Mouse (Mus musculus) forebrain, embryonic 14.5 days (tissue): ENCODE data around the gene Rnft2. TPM values are rescaled to one million over a fixed set of nuclear protein-coding genes. Genes with fewer than 3 reads are reported as not detected.
A peak's percentile ranks its signal among the peaks of the same experiment; 100 is the strongest.

Experiments used
- ATAC-seq: fragments of 200-750 bp; cut with Nextera tagmentation; 2 replicates; pipeline ENCODE4 v1.8.0; 2017; ENCODE audit warnings: mild to moderate bottlenecking, moderate library complexity
- DNase-seq: peaks from one replicate; pipeline ENCODE4 v3.0.0-alpha.2; 2015; ENCODE audit warnings: low spot score
- H3K27ac ChIP-seq: fragments of 300-500 bp; sonication (generic); 2 replicates; pipeline ENCODE4 v1.5.1; 2014; ENCODE audit warnings: low read depth, mild to moderate bottlenecking, control low read depth, low read length, moderate library complexity
- H3K27me3 ChIP-seq: fragments of 300-500 bp; sonication (generic); replicated peaks from 2 replicates; pipeline ENCODE4 v1.6.1; 2014; ENCODE audit warnings: low read length, control low read depth, mixed read lengths; ENCODE audit not compliant: control insufficient read depth, insufficient read depth
- H3K36me3 ChIP-seq: fragments of 300-500 bp; sonication (generic); 2 replicates; pipeline ENCODE4 v1.6.1; 2014; ENCODE audit warnings: low read length, control low read depth; ENCODE audit not compliant: control insufficient read depth, insufficient read depth
- H3K4me1 ChIP-seq: fragments of 300-500 bp; sonication (generic); 2 replicates; pipeline ENCODE4 v1.6.1; 2014; ENCODE audit warnings: antibody characterized with exemption, low read length, control low read depth; ENCODE audit not compliant: control insufficient read depth, insufficient read depth
- H3K4me2 ChIP-seq: fragments of 300-500 bp; sonication (generic); 2 replicates; pipeline ENCODE4 v1.6.1; 2014; ENCODE audit warnings: mild to moderate bottlenecking, control low read depth, low read length
- H3K4me3 ChIP-seq: fragments of 300-500 bp; sonication (generic); 2 replicates; pipeline ENCODE4 v1.5.1; 2014; ENCODE audit warnings: low read depth, low read length, control low read depth
- H3K9ac ChIP-seq: fragments of 300-500 bp; sonication (generic); 2 replicates; pipeline ENCODE4 v1.6.1; 2014; ENCODE audit warnings: mild to moderate bottlenecking, low read length, control low read depth, moderate library complexity
- H3K9me3 ChIP-seq: fragments of 300-500 bp; sonication (generic); replicated peaks from 2 replicates; pipeline ENCODE4 v1.6.1; 2016; ENCODE audit warnings: low read length, control low read depth, mixed read lengths; ENCODE audit not compliant: control insufficient read depth
- WGBS: fragments of 180-500 bp; shearing (Covaris S2); extraction: QIAGEN DNeasy Blood & Tissue Kit; methylation state at CpG from one replicate; pipeline ENCODE4 v1.1.7; 2014; 5-methylcytosine and 5-hydroxymethylcytosine counted together
- polyA plus RNA-seq: library from polyadenylated mRNA; unstranded; fragments of >200 nt; fragmentation: Nextera tagmentation; extraction: Ambion mirVana; gene quantifications from 2 replicates; pipeline ENCODE4 v1.2.1, GENCODE M21; 2014

The Rnft2 gene
- polyA plus RNA-seq, 1 experiment from 2014 or later, result 11.3 TPM

- WGBS, result under 1% methylated on average over 22 of the region's 22 CpGs
- H3K27ac ChIP-seq, result no peak overlapping the region
- peak overlapping the region; percentile 44 for H3K4me2 ChIP-seq
- ATAC-seq (no peak), DNase-seq (no peak)
- H3K4me1 ChIP-seq, result 0 out of 2 replicates have a peak, but pooled peaks cover 9% of the 10 kb centered on the region
- H3K9me3 ChIP-seq, result 0 out of 2 replicates have a peak, but pooled peaks cover 4% of the 10 kb centered on the region
- peak overlapping the region; percentile 16 for H3K4me3 ChIP-seq
- 0 out of 2 replicates have a peak overlapping the region, but pooled peaks have one; percentile 35 for H3K9ac ChIP-seq
- H3K36me3 ChIP-seq, result no peaks in the 10 kb centered on the region
- H3K27me3 ChIP-seq, result peaks cover 39% of the 10 kb centered on the region
Observed at GRCm38 (mm10) chr5:118174310-118175009, 70.5 kb downstream of the Rnft2 start.

DNA sequence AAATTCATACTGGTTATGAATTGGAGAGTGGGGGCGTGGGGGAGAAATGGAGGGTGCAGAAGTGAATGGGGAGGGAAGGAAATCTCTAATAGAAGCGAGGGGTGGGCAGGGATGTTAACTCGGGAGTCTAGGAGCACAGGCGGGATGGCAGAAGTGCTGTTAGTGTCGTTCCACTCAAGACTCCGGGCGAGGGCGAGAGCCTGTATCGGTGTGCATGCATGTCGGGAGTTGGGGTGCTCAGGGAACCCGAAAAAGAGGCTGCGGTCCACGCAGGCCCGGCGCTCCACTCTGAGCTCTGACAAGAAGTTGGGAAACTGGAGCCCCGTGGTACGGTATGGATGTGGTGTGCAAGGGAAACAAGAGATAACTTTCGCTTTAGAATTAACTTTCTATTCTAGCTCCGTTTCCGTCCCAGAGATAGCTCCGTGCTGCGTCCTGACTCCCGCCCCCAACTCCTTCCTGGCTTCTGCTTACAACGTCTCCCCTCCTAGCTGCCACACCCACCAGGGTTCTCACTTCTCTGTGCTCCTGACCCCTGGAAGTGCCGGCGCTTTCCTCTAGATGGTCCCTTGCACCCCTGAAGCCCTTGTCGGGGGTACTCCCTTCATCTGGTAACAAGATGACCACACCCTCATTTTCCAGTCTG, 72.7 kb downstream of the Rnft2 start:
- Histone ChIP-seq H3K4me2 (peak overlapping the region; percentile 49), H3K36me3 (no peaks in the 10 kb centered on the region), H3K27me3 (peaks cover 59% of the 10 kb centered on the region), H3K27ac (no peak overlapping the region), H3K4me3 (peak overlapping the region; percentile 32; the same call in 1 of the 2 replicates), H3K9ac (no peak overlapping the region), H3K4me1 (0 out of 2 replicates have a peak, but pooled peaks cover 9% of the 10 kb centered on the region), H3K9me3 (0 out of 2 replicates have a peak, but pooled peaks cover 4% of the 10 kb centered on the region)
- under 1% methylated on average over 27 of the region's 27 CpGs for WGBS
- ATAC-seq (no peak), DNase-seq (no peak)

DNA sequence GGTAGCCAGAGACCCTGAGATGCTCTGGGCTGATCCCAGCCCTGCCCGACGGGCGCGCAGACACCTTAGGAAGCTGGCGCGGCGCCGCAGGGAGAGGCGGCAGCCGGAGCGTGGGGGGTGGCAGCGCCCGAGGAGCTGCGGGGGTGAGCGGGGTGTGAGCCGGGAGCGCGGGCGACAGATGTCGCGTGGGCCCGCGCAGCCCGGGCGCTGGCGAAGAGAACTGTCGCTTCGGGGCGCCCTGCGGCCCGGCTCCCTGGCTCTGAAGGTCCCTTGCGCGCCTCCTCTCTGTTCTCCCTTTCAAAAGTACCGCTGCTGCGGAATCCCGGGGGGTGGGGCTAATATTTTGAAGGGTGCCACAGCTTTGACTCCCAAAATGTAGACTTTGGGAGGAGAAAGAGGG, 73.3 kb downstream of the Rnft2 start:
- no peaks in the 10 kb centered on the region for H3K36me3 ChIP-seq
- 0 out of 2 replicates have a peak, but pooled peaks cover 9% of the 10 kb centered on the region for H3K4me1 ChIP-seq
- peaks cover 59% of the 10 kb centered on the region for H3K27me3 ChIP-seq
- peak overlapping the region; percentile 32 for H3K4me3 ChIP-seq
- H3K9ac ChIP-seq, result peak overlapping the region; percentile 37; the same call in 1 of the 2 replicates
- no peak overlapping the region for H3K27ac ChIP-seq
- ATAC-seq, result no peak
- peak overlapping the region; percentile 49 for H3K4me2 ChIP-seq
- WGBS, result under 1% methylated on average over 33 of the region's 36 CpGs
- H3K9me3 ChIP-seq, result 0 out of 2 replicates have a peak, but pooled peaks cover 4% of the 10 kb centered on the region
- DNase-seq, result no peak

DNA sequence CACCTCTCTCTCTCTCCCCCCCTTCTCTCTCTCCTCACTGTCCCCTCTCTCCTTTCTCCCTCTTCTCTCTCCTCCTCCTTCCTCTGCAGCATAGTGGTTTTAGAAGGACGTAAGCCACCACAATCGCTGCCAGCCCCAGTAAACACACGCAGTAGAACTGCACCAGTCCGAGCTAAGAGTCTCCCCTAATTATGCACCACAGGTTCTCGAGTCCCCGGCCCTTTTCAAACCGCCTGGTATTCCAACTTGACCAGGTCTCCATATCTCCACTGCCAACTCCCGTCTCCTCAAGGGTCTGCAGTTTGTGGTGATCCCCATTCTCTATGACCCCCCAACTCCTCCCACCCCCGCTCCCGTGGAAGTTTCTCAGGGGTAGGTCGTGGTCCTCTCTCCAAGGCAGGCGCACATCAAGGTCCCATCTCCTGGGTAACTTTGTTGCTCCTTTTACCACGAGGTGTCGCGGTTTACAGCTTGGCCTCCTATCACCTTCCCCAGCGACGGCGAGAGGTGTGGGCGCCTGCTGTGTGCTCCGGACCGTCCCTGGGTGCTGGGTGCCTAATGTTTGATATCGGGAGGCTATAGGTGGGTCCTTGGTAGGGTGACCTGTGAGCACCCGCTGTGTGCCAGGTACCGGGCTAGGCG, 73.9 kb downstream of the Rnft2 start:
- no peak overlapping the region for H3K9ac ChIP-seq
- WGBS, result under 1% methylated on average over 25 of the region's 25 CpGs
- no peaks in the 10 kb centered on the region for H3K36me3 ChIP-seq
- 0 out of 2 replicates have a peak, but pooled peaks cover 9% of the 10 kb centered on the region for H3K4me1 ChIP-seq
- DNase-seq, result peak; percentile 45
- ATAC-seq, result no peak
- peaks cover 59% of the 10 kb centered on the region for H3K27me3 ChIP-seq
- H3K4me3 ChIP-seq, result peak overlapping the region; percentile 32
- no peak overlapping the region for H3K27ac ChIP-seq
- H3K4me2 ChIP-seq, result peak overlapping the region; percentile 96
- H3K9me3 ChIP-seq, result 0 out of 2 replicates have a peak, but pooled peaks cover 4% of the 10 kb centered on the region

DNA sequence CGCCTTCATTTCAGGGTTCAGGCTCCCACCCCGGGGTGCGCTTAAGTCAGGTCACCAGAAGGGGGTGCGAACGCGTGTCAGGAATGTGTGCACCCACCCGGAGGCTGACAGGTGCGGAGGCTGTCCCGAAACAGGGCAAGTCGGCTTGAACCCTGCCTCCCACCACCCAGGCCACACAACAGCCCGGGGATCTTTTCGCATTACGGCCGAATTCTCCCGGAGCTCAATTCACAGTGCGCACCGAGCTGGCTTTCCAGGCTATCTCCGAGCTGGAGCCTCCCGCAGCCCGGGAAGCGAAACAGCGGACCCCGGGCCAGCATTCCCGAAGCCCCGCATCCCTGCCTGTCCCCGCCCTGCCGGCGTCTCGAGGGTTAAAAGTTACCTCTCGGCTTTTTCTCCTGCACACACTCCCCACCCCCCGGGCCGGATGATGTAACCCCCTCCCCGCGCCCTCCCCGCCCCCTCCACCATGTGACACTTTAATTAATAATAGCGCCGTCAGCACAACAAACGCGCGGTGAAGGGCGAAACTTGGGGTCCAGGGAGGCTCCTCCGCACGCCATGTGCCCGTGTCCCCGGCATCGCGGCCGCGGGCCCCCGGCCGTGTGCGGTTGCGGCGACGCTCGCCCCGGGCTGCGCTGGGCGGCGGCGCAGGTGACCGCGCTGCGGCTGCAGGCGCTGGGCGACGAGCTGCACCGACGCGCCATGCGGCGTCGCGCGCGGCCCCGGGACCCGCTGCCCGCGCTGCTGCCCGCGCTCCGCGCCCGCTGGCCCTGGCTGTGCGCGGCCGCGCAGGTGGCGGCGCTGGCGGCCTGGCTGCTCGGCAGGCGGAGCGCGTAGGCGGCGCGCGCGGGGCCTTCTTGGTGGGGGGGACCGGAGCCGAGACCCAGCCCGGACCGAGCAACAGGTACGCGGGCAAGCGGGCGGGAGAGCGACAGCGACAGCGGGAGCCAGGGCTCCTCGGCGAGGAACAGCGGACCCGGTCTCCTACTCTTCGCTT, 75.4 kb downstream of the Rnft2 start:
- H3K4me3 ChIP-seq, result peak overlapping the region; percentile 45
- H3K4me2 ChIP-seq, result peak overlapping the region; percentile 96
- H3K4me1 ChIP-seq, result 0 out of 2 replicates have a peak, but pooled peaks cover 9% of the 10 kb centered on the region
- no peak overlapping the region for H3K27ac ChIP-seq
- ATAC-seq (peak; percentile 49), DNase-seq (peak; percentile 46)
- H3K36me3 ChIP-seq, result no peaks in the 10 kb centered on the region
- peak overlapping the region; percentile 62 for H3K9ac ChIP-seq
- no peaks in the 10 kb centered on the region for H3K9me3 ChIP-seq
- H3K27me3 ChIP-seq, result peaks cover 53% of the 10 kb centered on the region
- WGBS, result under 1% methylated on average over 89 of the region's 117 CpGs

- no peaks in the 10 kb centered on the region for H3K9me3 ChIP-seq
- H3K4me3 ChIP-seq, result no peak overlapping the region
- 57% methylated on average over 8 of the region's 8 CpGs for WGBS
- H3K4me2 ChIP-seq, result no peak overlapping the region
- no peak for ATAC-seq
- H3K27me3 ChIP-seq, result peaks cover 39% of the 10 kb centered on the region
- no peaks in the 10 kb centered on the region for H3K36me3 ChIP-seq
- no peak overlapping the region for H3K27ac ChIP-seq
- peak; percentile 54 for DNase-seq
- H3K9ac ChIP-seq, result no peak overlapping the region
- H3K4me1 ChIP-seq, result 0 out of 2 replicates have a peak, but pooled peaks cover 9% of the 10 kb centered on the region
Observed at GRCm38 (mm10) chr5:118167561-118167995, 77.3 kb downstream of the Rnft2 start.

DNA sequence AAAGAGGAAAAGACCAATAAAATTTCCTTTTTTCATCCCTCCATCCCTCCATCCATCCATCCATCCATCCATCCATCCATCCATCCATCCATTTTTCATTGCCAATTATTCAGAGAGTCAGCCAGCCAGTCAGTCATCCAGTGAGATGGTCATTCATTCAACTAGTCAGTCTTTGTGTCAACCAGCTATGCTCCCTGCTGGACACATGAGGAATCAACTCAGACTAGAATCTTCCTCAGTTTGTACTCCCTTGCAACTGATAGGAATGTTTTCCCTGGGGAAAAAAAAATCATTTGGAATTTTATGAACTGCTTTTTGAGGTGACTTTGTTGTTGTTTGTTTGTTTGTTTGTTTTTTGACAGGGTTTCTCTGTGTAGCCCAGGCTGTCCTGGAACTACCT, 79.5 kb downstream of the Rnft2 start:
- no peak overlapping the region for H3K27ac ChIP-seq
- no peak overlapping the region for H3K4me3 ChIP-seq
- H3K36me3 ChIP-seq, result no peaks in the 10 kb centered on the region
- peaks cover 23% of the 10 kb centered on the region for H3K27me3 ChIP-seq
- no peak overlapping the region for H3K4me2 ChIP-seq
- no peaks in the 10 kb centered on the region for H3K9me3 ChIP-seq
- DNase-seq, result no peak
- no peak overlapping the region for H3K9ac ChIP-seq
- H3K4me1 ChIP-seq, result no peaks in the 10 kb centered on the region
- ATAC-seq, result no peak

DNA sequence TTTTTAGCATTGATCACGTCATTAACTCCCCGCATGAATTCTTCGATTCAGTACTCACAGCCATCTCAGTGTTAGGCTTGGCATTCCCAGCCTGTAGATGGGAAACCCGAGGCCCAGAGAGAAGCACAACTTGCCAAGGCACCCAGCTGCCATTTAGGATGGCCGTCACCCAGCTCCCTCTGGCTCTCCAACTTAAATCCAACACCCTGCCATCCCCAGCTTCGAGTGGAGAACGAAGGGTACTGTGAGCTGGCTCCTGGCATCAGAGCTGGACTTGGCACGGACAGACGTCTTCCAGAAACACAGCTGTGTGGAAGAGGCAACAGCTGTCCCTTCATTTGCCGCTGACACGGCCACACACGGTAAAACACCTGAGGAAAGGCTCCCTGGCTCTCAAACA, 80.3 kb downstream of the Rnft2 start, which contains the start of gene Hrk:
TSS of gene Hrk (plus strand) at position 68 of the 400 bp plus-strand sequence.
- Histone ChIP-seq H3K4me3 (no peak within 1 kb of the TSS), H3K27me3 (peaks cover 21% of the 10 kb centered on the region), H3K4me2 (no peak within 1 kb of the TSS), H3K9ac (no peak within 1 kb of the TSS), H3K27ac (no peak within 1 kb of the TSS), H3K4me1 (no peaks in the 10 kb centered on the region), H3K9me3 (no peaks in the 10 kb centered on the region), H3K36me3 (no peaks in the 10 kb centered on the region)
- DNase-seq, result no peak
- WGBS, result 65% methylated on average over 12 of the region's 12 CpGs
- no peak for ATAC-seq
